Comparison of ENCODE assay signal across 10 mouse cellular contexts in the genomic region with DNA sequence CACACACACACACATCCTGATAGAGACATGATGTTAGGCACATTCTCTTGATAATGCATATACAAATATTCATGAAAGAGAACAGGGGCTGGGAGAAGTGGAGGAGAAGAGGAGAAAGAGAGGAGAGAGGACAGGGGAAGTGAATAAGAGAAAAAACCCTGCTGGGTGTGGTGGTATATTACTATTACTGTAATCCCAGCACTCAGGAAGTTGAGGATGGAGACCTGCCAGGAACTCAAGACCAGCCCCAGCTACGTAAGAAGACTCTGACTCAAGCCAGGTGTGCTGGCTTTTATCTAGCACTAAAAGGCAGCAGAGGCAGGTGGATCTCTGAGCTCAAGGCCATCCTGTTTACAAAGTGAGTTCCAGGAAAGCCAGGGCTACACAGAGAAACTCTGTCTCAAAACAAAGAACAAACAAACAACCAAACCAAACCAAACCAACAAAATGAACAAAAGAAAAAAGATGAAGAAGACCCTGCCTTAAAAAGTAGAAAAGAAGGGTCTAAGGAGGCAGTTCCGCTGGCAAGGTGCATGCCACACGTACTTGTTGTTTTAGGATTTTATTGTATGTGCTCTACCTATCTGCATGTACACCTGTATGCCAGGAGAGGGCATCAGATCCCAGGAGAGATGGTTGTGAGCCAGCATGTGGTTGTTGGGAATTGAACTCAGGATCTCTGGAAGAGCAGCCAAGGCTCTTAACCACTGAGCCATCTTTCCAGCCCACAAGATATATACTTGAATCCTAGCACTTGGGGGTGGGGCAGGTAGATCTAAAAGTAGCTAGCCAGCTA. TPM values are rescaled to one million over a fixed set of nuclear protein-coding genes. Genes with fewer than 3 reads are reported as not detected.
DNase-seq lines count a peak whose midpoint lies in the region; ATAC-seq and TF ChIP-seq lines count a peak whose summit lies in the region.
"Had no signal": no experiment of that assay in that cellular context is flagged by ENCODE, and none has a peak within 500 bp of the region (broad histone marks: within the 10 kb centered on the region; RNA-seq: fewer than 3 reads in every experiment).

No protein-coding gene starts in this region.

- H3K4me1 ChIP-seq in limb, embryonic 12.5 days (replicated peaks), result peaks cover 11% of the 10 kb centered on the region
- peaks cover 16% of the 10 kb centered on the region for H3K4me1 ChIP-seq in limb, embryonic 10.5 days
- peaks cover 16% of the 10 kb centered on the region for H3K4me1 ChIP-seq in embryonic facial prominence, embryonic 12.5 days
- peaks cover 16% of the 10 kb centered on the region for H3K4me1 ChIP-seq in hindbrain, embryonic 13.5 days (replicated peaks)
- H3K4me1 ChIP-seq in neural tube, embryonic 14.5 days (ENCODE audit: control insufficient read depth, insufficient read depth, low read length), result peaks cover 10% of the 10 kb centered on the region; the same call in 1 of the 2 replicates
- peaks cover 4% of the 10 kb centered on the region; the same call in 1 of the 2 replicates for H3K4me1 ChIP-seq in cerebellum, adult 2 months (ENCODE audit: control insufficient read depth, insufficient read depth, low read length)

- H3K4me3 ChIP-seq in limb, embryonic 12.5 days (replicated peaks), result no peak overlapping the region
- H3K4me3 ChIP-seq in limb, embryonic 10.5 days, result no peak overlapping the region
- H3K4me3 ChIP-seq in embryonic facial prominence, embryonic 12.5 days, result no peak overlapping the region
- no peak overlapping the region for H3K4me3 ChIP-seq in hindbrain, embryonic 13.5 days
- no peak overlapping the region for H3K4me3 ChIP-seq in neural tube, embryonic 14.5 days (ENCODE audit: low read depth, low read length)
- no peak overlapping the region for H3K4me3 ChIP-seq in cerebellum, adult 2 months (replicated peaks; ENCODE audit: insufficient read depth, low read depth, low read length)
- H3K4me3 ChIP-seq: megakaryocyte, embryonic 14.5 days had no signal

- TF ChIP-seq CTCF in cerebellum, adult 2 months (IDR thresholded peaks at IDR 0.05; ENCODE audit: borderline replicate concordance, insufficient read depth, low read depth, low read length), result no peak

- H3K27me3 ChIP-seq in limb, embryonic 12.5 days, result no peaks in the 10 kb centered on the region; the same call in 1 of the 2 replicates
- no peaks in the 10 kb centered on the region for H3K27me3 ChIP-seq in limb, embryonic 10.5 days (ENCODE audit: low read depth, poor library complexity, severe bottlenecking)
- no peaks in the 10 kb centered on the region for H3K27me3 ChIP-seq in embryonic facial prominence, embryonic 12.5 days
- peaks cover 3% of the 10 kb centered on the region; the same call in 1 of the 2 replicates for H3K27me3 ChIP-seq in hindbrain, embryonic 13.5 days
- H3K27me3 ChIP-seq in neural tube, embryonic 14.5 days (ENCODE audit: control insufficient read depth, insufficient read depth, low read length), result no peaks in the 10 kb centered on the region
- H3K27me3 ChIP-seq in cerebellum, adult 2 months (ENCODE audit: control insufficient read depth, insufficient read depth, low read length), result no peaks in the 10 kb centered on the region

- H3K9me3 ChIP-seq in limb, embryonic 12.5 days, result no peaks in the 10 kb centered on the region
- H3K9me3 ChIP-seq in limb, embryonic 10.5 days (replicated peaks), result no peaks in the 10 kb centered on the region
- H3K9me3 ChIP-seq in embryonic facial prominence, embryonic 12.5 days, result no peaks in the 10 kb centered on the region
- no peaks in the 10 kb centered on the region for H3K9me3 ChIP-seq in hindbrain, embryonic 13.5 days
- H3K9me3 ChIP-seq in neural tube, embryonic 14.5 days (ENCODE audit: control insufficient read depth, low read length), result no peaks in the 10 kb centered on the region
- H3K9me3 ChIP-seq: megakaryocyte, embryonic 14.5 days had no signal

- H3K9ac ChIP-seq in limb, embryonic 12.5 days (replicated peaks), result no peak overlapping the region
- no peak overlapping the region for H3K9ac ChIP-seq in embryonic facial prominence, embryonic 12.5 days
- H3K9ac ChIP-seq in hindbrain, embryonic 13.5 days, result no peak overlapping the region
- no peak overlapping the region for H3K9ac ChIP-seq in neural tube, embryonic 14.5 days (replicated peaks; ENCODE audit: low read depth, low read length)

- peak overlapping the region; percentile 66; the same call in 1 of the 2 replicates for H3K27ac ChIP-seq in limb, embryonic 12.5 days
- H3K27ac ChIP-seq in limb, embryonic 10.5 days, result no peak overlapping the region
- peak overlapping the region; percentile 92 for H3K27ac ChIP-seq in embryonic facial prominence, embryonic 12.5 days
- H3K27ac ChIP-seq in hindbrain, embryonic 13.5 days, result peak overlapping the region; percentile 58; the same call in 1 of the 2 replicates
- peak overlapping the region; percentile 72 for H3K27ac ChIP-seq in neural tube, embryonic 14.5 days (ENCODE audit: low read depth, low read length)
- no peak overlapping the region for H3K27ac ChIP-seq in cerebellum, adult 2 months (ENCODE audit: insufficient read depth, low read length)

- WGBS in limb, embryonic 12.5 days, result 74% methylated on average over 3 of the region's 3 CpGs
- 84% methylated on average over 3 of the region's 3 CpGs for WGBS in limb, embryonic 10.5 days
- WGBS in embryonic facial prominence, embryonic 12.5 days, result 70% methylated on average over 3 of the region's 3 CpGs
- 80% methylated on average over 3 of the region's 3 CpGs for WGBS in hindbrain, embryonic 13.5 days
- WGBS in neural tube, embryonic 14.5 days, result 80% methylated on average over 3 of the region's 3 CpGs
- 65% methylated on average over 3 of the region's 3 CpGs for WGBS in cerebellum, adult 2 months

- no peak for DNase-seq in limb, embryonic 10.5 days (ENCODE audit: low spot score)
- no peak for DNase-seq in spleen, postnatal 36 days (ENCODE audit: low spot score in 2 of 2)
- DNase-seq in cerebellum, adult 11-12 months, result no peak
- no peak for DNase-seq in cerebellum, adult 2 months
- DNase-seq: gastrocnemius, postnatal 25 days had no signal

- no peak for ATAC-seq in limb, embryonic 12.5 days (ENCODE audit: insufficient number of reproducible peaks, insufficient read depth, low FRiP score, low TSS enrichment, low read depth)
- ATAC-seq in embryonic facial prominence, embryonic 12.5 days (ENCODE audit: insufficient number of reproducible peaks, insufficient read depth, low FRiP score, low TSS enrichment), result peak; percentile 19; the same call in 1 of the 2 replicates
- ATAC-seq in hindbrain, embryonic 13.5 days (ENCODE audit: low FRiP score), result no peak; the same call in none of the 2 replicates
- ATAC-seq in neural tube, embryonic 14.5 days (ENCODE audit: low read depth), result no peak

- peak overlapping the region; percentile 48; the same call in 1 of the 2 replicates for H3K4me2 ChIP-seq in limb, embryonic 12.5 days
- H3K4me2 ChIP-seq in embryonic facial prominence, embryonic 12.5 days (replicated peaks), result peak overlapping the region; percentile 51
- peak overlapping the region; percentile 54; the same call in 1 of the 2 replicates for H3K4me2 ChIP-seq in hindbrain, embryonic 13.5 days
- peak overlapping the region; percentile 42 for H3K4me2 ChIP-seq in neural tube, embryonic 14.5 days (ENCODE audit: low read depth, low read length)

- no peak for TF ChIP-seq POLR2A in cerebellum, adult 2 months (IDR thresholded peaks at IDR 0.05; ENCODE audit: borderline replicate concordance, insufficient read depth, low read length)

- H3K36me3 ChIP-seq in limb, embryonic 12.5 days, result peaks cover 4% of the 10 kb centered on the region
- peaks cover 6% of the 10 kb centered on the region for H3K36me3 ChIP-seq in limb, embryonic 10.5 days
- peaks cover 6% of the 10 kb centered on the region for H3K36me3 ChIP-seq in embryonic facial prominence, embryonic 12.5 days
- H3K36me3 ChIP-seq in hindbrain, embryonic 13.5 days, result 0 out of 2 replicates have a peak, but pooled peaks cover 3% of the 10 kb centered on the region
- H3K36me3 ChIP-seq in neural tube, embryonic 14.5 days (ENCODE audit: control insufficient read depth, insufficient read depth, low read length), result no peaks in the 10 kb centered on the region

RNA-seq across cellular contexts. Expression of a gene that starts 6.3 kb away (rescaled TPM):
- 82.1 and 84.8 TPM in 2 replicates for polyA plus RNA-seq in limb, embryonic 12.5 days (2016; fragmentation: Nextera tagmentation; extraction: Ambion mirVana)
- polyA plus RNA-seq in limb, embryonic 10.5 days (2016; fragmentation: Nextera tagmentation; extraction: Ambion mirVana), result 69.0 and 75.1 TPM in 2 replicates
- polyA plus RNA-seq in embryonic facial prominence, embryonic 12.5 days (2016; fragmentation: Nextera tagmentation; extraction: Ambion mirVana), result 86.0 and 89.3 TPM in 2 replicates
- 105 and 110 TPM in 2 replicates for polyA plus RNA-seq in hindbrain, embryonic 13.5 days (2015; fragmentation: Nextera tagmentation; extraction: Ambion mirVana)
- polyA plus RNA-seq in neural tube, embryonic 14.5 days (2014; fragmentation: Nextera tagmentation; extraction: Ambion mirVana), result 96.5 and 98.1 TPM in 2 replicates
- polyA plus RNA-seq in cerebellum, adult 2 months (2012; rRNA removed), result 69.6 and 72.2 TPM in 2 replicates

RNA-seq across cellular contexts. Expression of a gene that starts 12.7 kb away (rescaled TPM):
- polyA plus RNA-seq in limb, embryonic 12.5 days (2016; fragmentation: Nextera tagmentation; extraction: Ambion mirVana), result 251 and 257 TPM in 2 replicates
- 308 and 312 TPM in 2 replicates for polyA plus RNA-seq in limb, embryonic 10.5 days (2016; fragmentation: Nextera tagmentation; extraction: Ambion mirVana)
- 236 and 243 TPM in 2 replicates for polyA plus RNA-seq in embryonic facial prominence, embryonic 12.5 days (2016; fragmentation: Nextera tagmentation; extraction: Ambion mirVana)
- polyA plus RNA-seq in hindbrain, embryonic 13.5 days (2015; fragmentation: Nextera tagmentation; extraction: Ambion mirVana), result 222 and 228 TPM in 2 replicates
- polyA plus RNA-seq in neural tube, embryonic 14.5 days (2014; fragmentation: Nextera tagmentation; extraction: Ambion mirVana), result 234 and 253 TPM in 2 replicates
- 282 and 283 TPM in 2 replicates for polyA plus RNA-seq in cerebellum, adult 2 months (2012; rRNA removed)

RNA-seq across cellular contexts. Expression of a gene that starts 13.6 kb away (rescaled TPM):
- 10.5 and 11.0 TPM in 2 replicates for polyA plus RNA-seq in limb, embryonic 12.5 days (2016; fragmentation: Nextera tagmentation; extraction: Ambion mirVana)
- polyA plus RNA-seq in limb, embryonic 10.5 days (2016; fragmentation: Nextera tagmentation; extraction: Ambion mirVana), result 7.3 and 10.5 TPM in 2 replicates
- polyA plus RNA-seq in embryonic facial prominence, embryonic 12.5 days (2016; fragmentation: Nextera tagmentation; extraction: Ambion mirVana), result 18.2 and 18.6 TPM in 2 replicates
- 4.9 and 5.0 TPM in 2 replicates for polyA plus RNA-seq in hindbrain, embryonic 13.5 days (2015; fragmentation: Nextera tagmentation; extraction: Ambion mirVana)
- 1.3 and 2.6 TPM in 2 replicates for polyA plus RNA-seq in neural tube, embryonic 14.5 days (2014; fragmentation: Nextera tagmentation; extraction: Ambion mirVana)
- 26.1 and 29.8 TPM in 2 replicates for polyA plus RNA-seq in cerebellum, adult 2 months (2012; rRNA removed)

RNA-seq across cellular contexts. Expression of a gene that starts 17.1 kb away (rescaled TPM):
- 71.9 and 75.9 TPM in 2 replicates for polyA plus RNA-seq in limb, embryonic 12.5 days (2016; fragmentation: Nextera tagmentation; extraction: Ambion mirVana)
- 48.4 and 62.3 TPM in 2 replicates for polyA plus RNA-seq in limb, embryonic 10.5 days (2016; fragmentation: Nextera tagmentation; extraction: Ambion mirVana)
- 75.4 and 79.1 TPM in 2 replicates for polyA plus RNA-seq in embryonic facial prominence, embryonic 12.5 days (2016; fragmentation: Nextera tagmentation; extraction: Ambion mirVana)
- 45.0 and 51.1 TPM in 2 replicates for polyA plus RNA-seq in hindbrain, embryonic 13.5 days (2015; fragmentation: Nextera tagmentation; extraction: Ambion mirVana)
- polyA plus RNA-seq in neural tube, embryonic 14.5 days (2014; fragmentation: Nextera tagmentation; extraction: Ambion mirVana), result 49.2 and 51.2 TPM in 2 replicates
- 76.9 and 81.2 TPM in 2 replicates for polyA plus RNA-seq in cerebellum, adult 2 months (2012; rRNA removed)

RNA-seq across cellular contexts. Expression of a gene that starts 23.9 kb away (rescaled TPM):
- polyA plus RNA-seq in limb, embryonic 12.5 days (2016; fragmentation: Nextera tagmentation; extraction: Ambion mirVana), result 132 and 134 TPM in 2 replicates
- polyA plus RNA-seq in limb, embryonic 10.5 days (2016; fragmentation: Nextera tagmentation; extraction: Ambion mirVana), result 107 and 125 TPM in 2 replicates
- polyA plus RNA-seq in embryonic facial prominence, embryonic 12.5 days (2016; fragmentation: Nextera tagmentation; extraction: Ambion mirVana), result 135 and 139 TPM in 2 replicates
- polyA plus RNA-seq in hindbrain, embryonic 13.5 days (2015; fragmentation: Nextera tagmentation; extraction: Ambion mirVana), result 106 and 107 TPM in 2 replicates
- 76.8 and 87.9 TPM in 2 replicates for polyA plus RNA-seq in neural tube, embryonic 14.5 days (2014; fragmentation: Nextera tagmentation; extraction: Ambion mirVana)
- 76.6 and 77.5 TPM in 2 replicates for polyA plus RNA-seq in cerebellum, adult 2 months (2012; rRNA removed)

Comparison
In these comparisons a context has a peak if more than half of its experiments do, and no peak if none do; other contexts are left out.
1. H3K27ac ChIP-seq: peak in limb, embryonic 12.5 days (single experiment), embryonic facial prominence, embryonic 12.5 days (single experiment), hindbrain, embryonic 13.5 days (single experiment) and neural tube, embryonic 14.5 days (single experiment); none in limb, embryonic 10.5 days (single experiment) and cerebellum, adult 2 months (single experiment).
2. Peak in every context shown above with its lines, with median percentiles within 50 percentile points of each other: H3K4me2 ChIP-seq.